Mouse (Mus musculus): Measurements from ENCODE around the gene Obscn.
"Not testable (repeated sequence)": the region's sequence is repeated elsewhere in the genome, so short reads cannot be mapped to it uniquely, and the experiment has no call there.

Gene Obscn

GRCm38 (mm10) chr11:58961364-58962177 lies 174.6 kb downstream of the Obscn start:
- DNase-seq (ENCODE audit: low read depth, low spot score): no peak

DNA sequence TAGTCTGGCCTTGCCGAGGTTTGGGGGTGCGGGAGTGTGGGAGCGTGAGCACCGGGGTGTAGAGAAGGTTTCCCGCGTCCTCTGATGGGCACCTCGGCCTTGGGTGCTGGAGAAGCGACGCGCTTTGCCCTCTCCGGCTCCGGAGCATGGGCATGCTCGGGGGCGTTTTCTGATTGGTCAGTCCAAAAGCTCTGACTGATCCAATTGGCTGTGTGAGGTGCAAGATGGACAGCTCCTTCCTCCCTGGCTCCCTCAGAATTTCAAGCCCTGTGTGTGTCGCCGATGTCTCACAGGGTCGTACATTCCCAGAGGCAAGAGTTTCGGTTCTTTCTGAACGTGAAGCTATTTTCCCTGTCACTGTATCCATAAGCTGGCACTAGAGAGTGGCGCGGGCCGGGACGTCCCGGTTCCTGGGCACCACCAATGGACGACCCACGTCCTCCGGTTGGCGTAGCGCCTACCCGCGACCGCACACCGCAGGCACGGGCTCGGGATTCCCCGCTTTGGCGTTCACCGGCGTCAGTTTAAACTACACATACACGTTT lies 176.2 kb downstream of the Obscn start:
- DNase-seq (ENCODE audit: low read depth, low spot score): no peak

DNA sequence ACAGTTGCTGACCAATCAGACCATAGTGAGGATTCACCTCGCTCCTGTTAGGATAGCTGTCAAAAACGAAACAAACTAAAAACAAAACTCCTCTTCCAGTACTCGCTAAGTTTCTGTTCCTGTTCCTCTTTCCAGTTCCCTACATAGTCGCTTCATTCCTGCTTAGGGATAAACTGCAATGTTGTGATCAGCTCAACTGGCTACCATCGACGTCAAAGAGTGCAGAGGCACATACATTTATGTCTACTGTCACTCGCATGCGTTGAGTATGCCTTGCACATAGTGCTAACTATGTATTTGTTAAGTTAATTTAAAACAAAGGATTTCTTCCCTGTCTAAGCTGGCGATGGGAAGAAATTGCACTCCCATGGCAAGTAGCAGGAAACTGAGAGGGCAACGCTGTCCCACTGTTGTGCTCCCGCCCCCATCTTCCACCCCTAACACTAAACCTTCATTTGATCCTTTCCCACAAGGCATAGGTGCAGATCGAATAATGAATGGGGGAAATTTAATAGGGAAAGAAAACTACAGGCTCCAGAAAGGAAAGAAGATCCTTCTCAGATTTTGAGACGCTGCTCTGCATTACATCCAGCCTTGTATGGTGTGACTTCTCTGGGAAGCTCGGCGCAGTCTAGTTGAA lies 176.9 kb downstream of the Obscn start:
- DNase-seq (ENCODE audit: low read depth, low spot score): no peak

GRCm38 (mm10) chr11:58958536-58958935 lies 177.7 kb downstream of the Obscn start:
- DNase-seq (ENCODE audit: low read depth, low spot score): no peak

- no peak for DNase-seq (ENCODE audit: low read depth, low spot score)
Measured at GRCm38 (mm10) chr11:58957226-58957914, 178.8 kb downstream of the Obscn start.

DNA sequence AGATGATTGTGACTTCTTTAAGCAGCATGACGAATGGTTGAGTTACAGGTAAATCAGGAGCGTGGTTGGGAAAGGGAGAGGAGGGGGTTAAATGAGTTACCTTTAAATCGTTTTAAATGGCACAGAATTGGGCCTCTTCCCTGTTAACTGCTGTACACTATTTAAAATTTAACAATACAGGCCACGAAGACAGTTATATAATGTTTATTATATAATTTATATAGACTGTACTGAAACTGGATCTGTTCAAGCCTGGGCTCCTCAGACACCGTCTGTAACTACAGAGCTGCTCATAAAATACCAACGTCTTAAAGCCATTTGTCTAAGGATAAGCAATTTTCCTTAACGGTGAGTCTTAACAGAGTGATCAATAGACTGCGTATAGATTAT lies 180.3 kb downstream of the Obscn start:
- no peak for DNase-seq (ENCODE audit: low read depth, low spot score)

- DNase-seq (ENCODE audit: low read depth, low spot score): peak; percentile 87
Measured at GRCm38 (mm10) chr11:58955143-58955867, 180.9 kb downstream of the Obscn start.

DNA sequence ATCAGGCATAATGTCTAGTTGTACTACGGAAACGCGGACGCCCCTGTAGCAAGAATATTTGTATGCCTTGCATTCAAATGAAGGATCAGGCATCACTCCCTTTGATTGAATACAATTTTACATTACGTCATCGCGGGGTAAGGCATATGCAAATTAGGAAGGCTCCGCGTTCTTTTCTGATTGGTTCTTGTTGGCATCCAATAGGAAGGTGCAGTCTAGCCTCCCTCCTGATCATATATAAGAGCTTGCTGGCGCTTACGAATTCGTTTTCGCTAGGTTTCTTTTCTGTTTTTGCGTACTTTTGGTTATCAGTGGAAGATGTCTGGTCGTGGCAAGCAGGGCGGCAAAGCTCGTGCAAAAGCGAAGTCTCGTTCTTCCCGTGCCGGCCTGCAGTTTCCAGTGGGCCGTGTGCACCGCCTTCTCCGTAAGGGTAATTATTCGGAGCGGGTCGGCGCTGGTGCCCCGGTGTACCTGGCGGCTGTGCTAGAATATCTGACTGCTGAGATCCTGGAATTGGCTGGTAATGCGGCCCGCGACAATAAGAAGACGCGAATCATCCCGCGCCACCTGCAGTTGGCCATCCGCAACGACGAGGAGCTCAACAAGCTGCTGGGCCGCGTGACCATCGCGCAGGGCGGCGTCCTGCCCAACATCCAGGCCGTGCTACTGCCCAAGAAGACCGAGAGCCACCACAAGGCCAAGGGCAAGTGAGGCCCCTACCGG lies 181.6 kb downstream of the Obscn start, which contains the start of the genes Hist3h2a and Trim17:
TSS of gene Hist3h2a (plus strand) at position 266 of the 723 bp plus-strand sequence.
TSS of gene Trim17 (plus strand) at position 266 of the 723 bp plus-strand sequence.
- peak; percentile 89 for DNase-seq (ENCODE audit: low read depth, low spot score)

DNA sequence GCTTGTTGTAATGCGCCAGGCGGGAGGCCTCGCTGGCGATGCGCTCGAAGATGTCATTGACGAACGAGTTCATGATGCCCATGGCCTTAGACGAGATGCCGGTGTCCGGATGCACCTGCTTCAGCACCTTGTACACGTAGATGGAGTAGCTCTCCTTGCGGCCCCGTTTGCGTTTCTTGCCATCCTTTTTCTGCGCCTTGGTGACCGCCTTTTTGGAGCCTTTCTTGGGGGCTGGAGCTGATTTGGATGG lies 182.1 kb downstream of the Obscn start:
- DNase-seq (ENCODE audit: low read depth, low spot score): not testable (repeated sequence)

DNA sequence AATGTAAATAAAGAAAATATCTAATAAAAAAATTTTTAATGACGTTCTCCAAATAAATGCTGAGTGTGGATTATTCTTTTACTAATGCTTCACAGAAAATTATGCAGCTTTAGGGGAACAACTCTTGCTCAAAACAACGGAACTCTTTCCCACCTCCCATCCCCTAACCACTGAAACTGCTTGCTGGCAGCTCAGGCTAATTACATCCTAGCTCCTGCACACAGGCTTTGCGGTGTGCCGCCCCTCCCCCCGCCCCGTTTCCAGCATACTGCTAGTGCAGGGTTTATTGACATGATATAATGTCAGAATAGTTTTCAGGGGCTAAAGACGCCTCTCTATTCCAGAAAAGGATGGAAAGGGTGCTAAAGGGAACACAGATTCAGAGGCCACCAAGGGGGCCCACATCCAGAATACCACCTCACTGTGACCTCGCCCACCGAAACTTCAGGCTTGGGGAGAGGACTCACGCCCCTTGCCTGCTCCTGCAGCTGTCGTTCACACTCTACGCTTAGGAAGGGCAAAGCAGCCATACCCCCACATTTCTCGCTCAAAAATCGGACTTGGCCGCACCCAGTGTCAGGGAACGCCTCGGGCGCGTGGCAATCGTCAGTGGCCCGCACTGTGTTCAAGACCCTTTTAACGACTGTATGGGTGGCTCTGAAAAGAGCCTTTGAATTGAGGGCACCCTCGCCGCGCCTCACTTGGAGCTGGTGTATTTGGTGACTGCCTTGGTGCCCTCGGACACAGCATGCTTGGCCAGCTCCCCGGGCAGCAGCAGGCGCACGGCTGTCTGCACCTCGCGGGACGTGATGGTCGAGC lies 182.6 kb downstream of the Obscn start:
- no peak for DNase-seq (ENCODE audit: low read depth, low spot score)

DNA sequence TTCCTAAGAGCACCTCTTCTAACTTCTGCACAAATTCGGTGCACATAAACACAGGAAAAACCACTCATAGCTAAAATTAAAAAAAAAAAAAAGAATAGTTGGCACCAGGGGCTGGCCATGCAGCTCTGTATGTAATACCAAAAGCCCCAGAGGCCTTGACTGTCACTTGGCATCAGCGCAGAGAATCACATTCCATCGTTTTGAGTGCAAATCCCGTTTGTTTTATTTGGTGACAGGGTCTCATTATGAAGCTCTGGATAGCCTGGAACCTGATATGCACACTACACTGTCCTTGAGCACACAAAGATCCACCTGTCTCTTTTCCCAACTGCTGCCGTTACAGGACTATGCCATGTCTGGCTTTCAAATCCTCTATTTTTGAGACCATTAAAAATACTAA lies 185.0 kb downstream of the Obscn start:
- no peak for DNase-seq (ENCODE audit: low read depth, low spot score)

DNA sequence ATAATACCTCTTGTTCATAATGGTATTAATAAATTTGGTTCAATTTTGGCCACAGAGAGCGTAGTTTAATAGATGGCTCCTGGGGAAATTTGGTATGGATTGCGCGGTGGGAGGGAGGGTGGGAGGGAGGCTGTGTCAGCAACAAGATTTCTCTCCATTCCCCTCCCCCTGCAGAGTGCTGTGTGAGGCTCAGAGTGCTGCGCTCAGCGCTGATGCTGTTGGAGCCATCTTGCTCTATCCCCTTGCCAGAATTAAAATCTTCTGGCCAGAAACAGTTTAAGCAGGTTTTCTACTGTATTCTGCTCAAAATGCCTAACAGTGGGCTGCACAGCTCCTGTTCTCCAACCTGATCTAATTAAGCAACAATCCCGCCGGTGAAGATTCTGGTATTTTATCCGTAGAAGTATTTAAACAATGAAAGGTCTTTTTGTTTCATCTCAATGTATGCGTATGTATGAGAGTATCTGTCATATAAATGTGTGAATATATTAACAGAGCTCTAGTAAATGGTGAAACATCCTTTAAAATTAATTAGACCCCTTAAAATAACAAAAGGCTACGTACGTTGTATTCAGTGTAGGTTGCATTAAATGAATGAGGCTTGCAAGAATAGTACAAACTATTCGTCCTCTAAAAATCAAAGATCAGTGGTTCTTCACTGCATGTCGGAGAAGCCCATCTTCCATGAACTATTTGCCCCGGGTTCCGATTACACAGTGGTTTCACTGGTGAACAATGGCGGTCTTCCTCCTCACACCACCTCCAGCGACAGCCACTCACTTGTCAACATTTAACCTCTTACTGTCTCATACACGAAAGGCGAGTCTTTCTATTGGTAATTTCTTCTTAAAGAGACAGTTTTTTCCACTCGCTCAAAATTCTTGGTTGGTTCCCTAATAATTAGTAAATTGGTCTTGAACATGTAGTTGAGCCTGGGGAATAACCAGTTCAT lies 186.4 kb downstream of the Obscn start:
- no peak for DNase-seq (ENCODE audit: low read depth, low spot score)

DNA sequence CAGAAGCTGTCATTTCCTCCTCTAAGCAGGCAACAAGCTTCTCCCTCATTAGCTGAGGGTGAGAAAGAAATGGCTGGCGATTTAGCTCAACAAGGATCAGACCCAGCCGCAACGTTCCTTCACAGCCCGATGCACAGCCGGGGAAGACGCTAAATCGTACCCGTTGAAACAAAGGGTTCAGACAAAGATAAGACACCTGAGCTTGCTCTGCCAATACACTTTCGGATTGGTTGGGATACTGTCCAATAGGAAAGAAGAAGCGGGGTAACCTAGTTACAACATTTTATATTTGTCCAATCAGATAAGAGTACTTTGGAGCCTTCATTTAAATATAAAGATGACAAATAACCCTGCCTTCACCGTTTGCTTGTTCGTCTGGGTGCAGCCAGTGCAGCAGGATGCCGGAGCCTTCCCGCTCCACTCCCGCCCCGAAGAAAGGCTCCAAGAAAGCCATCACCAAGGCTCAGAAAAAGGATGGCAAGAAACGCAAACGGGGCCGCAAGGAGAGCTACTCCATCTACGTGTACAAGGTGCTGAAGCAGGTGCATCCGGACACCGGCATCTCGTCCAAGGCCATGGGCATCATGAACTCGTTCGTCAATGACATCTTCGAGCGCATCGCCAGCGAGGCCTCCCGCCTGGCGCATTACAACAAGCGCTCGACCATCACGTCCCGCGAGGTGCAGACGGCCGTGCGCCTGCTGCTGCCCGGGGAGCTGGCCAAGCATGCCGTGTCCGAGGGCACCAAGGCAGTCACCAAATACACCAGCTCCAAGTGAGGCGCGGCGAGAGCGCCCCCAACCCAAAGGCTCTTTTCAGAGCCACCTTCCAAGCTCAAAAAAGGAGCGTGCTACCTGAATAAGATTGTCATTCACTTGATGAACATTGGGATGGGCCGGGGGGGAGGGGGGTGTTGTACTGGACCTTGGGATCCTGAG lies 187.4 kb downstream of the Obscn start, which contains the start of gene Hist3h2ba:
TSS of gene Hist3h2ba (plus strand) at position 379 of the 938 bp plus-strand sequence.
- DNase-seq (ENCODE audit: low read depth, low spot score): peak; percentile 77

- DNase-seq (ENCODE audit: low read depth, low spot score): no peak
Measured at GRCm38 (mm10) chr11:58947798-58948528, 188.2 kb downstream of the Obscn start.

DNA sequence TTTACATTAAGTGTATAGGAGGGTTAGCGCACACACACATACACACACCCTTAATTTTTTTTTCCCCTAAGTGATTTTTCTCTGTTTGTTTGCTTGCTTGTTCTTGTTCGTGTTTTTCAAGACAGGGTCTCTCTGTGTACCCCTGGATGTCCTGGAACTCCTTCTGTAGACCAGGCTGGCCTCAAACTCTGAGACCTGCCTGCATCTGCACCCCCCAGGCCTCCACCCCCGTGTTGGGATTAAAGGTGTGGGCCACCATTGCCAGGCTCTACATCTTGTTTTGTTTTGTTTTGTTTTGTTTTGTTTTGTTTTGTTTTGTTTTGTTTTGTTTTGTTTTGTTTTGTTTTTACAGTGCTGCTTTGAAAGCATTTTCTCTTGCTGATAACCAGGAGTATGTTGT lies 188.9 kb downstream of the Obscn start:
- no peak for DNase-seq (ENCODE audit: low read depth, low spot score)

Data from retina, adult 2 months (tissue).